Mouse (Mus musculus) C2C12 (cell line): ENCODE results near the gene Gorasp2. TPM values are rescaled to one million over a fixed set of nuclear protein-coding genes. Genes with fewer than 3 reads are reported as not detected.

Source experiments
- H3K27me3 ChIP-seq: one replicate; pipeline ENCODE4 v1.6.1; 2011; ENCODE audit not compliant: control insufficient read depth, insufficient read depth, insufficient read length
- H3K36me3 ChIP-seq: one replicate; pipeline ENCODE4 v1.6.1; 2011; ENCODE audit not compliant: control insufficient read depth, insufficient read depth
- H3K4me3 ChIP-seq: one replicate; pipeline ENCODE4 v1.5.1; 2011; ENCODE audit warnings: mild to moderate bottlenecking, control low read depth; ENCODE audit not compliant: poor library complexity, insufficient read depth, severe bottlenecking
- H3K79me2 ChIP-seq: one replicate; pipeline ENCODE4 v1.6.1; 2011; ENCODE audit not compliant: control insufficient read depth, insufficient read depth
- H3K79me3 ChIP-seq: one replicate; pipeline ENCODE4 v1.6.1; 2011; ENCODE audit warnings: low read depth, control low read depth
- H3ac ChIP-seq: one replicate; pipeline ENCODE3; 2011; ENCODE audit warnings: low read depth; ENCODE audit not compliant: control insufficient read depth, insufficient read length
- CEBPB ChIP-seq: IDR thresholded peaks from one replicate; pipeline ENCODE4 v1.6.1; 2011; ENCODE audit warnings: low read depth, mild to moderate bottlenecking, control low read depth, moderate library complexity
- CTCF ChIP-seq: IDR thresholded peaks from one replicate; pipeline ENCODE4 v1.5.1; 2011; ENCODE audit not compliant: control insufficient read depth, insufficient read depth, insufficient read length
- FOSL1 ChIP-seq: IDR thresholded peaks from one replicate; pipeline ENCODE4 v1.8.0; 2011; ENCODE audit warnings: mild to moderate bottlenecking, low read length; ENCODE audit not compliant: poor library complexity, insufficient read depth, severe bottlenecking
- MAX ChIP-seq: IDR thresholded peaks from one replicate; pipeline ENCODE4 v1.6.1; 2011; ENCODE audit warnings: mild to moderate bottlenecking, control low read depth
- MYOD1 ChIP-seq: IDR thresholded peaks from one replicate; pipeline ENCODE4 v1.6.1; 2011; ENCODE audit warnings: low read depth; ENCODE audit not compliant: control insufficient read depth, insufficient read length
- MYOG ChIP-seq: IDR thresholded peaks from one replicate; pipeline ENCODE4 v1.6.1; 2011; ENCODE audit not compliant: control insufficient read depth, insufficient read length; ENCODE audit errors: extremely low read depth
- USF1 ChIP-seq: IDR thresholded peaks from one replicate; pipeline ENCODE4 v1.6.1; 2011; ENCODE audit warnings: low read depth, mild to moderate bottlenecking, control low read depth, moderate library complexity
- polyA plus RNA-seq: library from polyadenylated mRNA; unstranded; fragments of >200 nt; fragmentation: generic; extraction: Trizol; gene quantifications from one replicate; pipeline ENCODE4 v1.2.1, GENCODE M21; 2012; ENCODE audit warnings: missing spikeins

The Gorasp2 gene
- polyA plus RNA-seq, 1 experiment: 114 TPM

DNA sequence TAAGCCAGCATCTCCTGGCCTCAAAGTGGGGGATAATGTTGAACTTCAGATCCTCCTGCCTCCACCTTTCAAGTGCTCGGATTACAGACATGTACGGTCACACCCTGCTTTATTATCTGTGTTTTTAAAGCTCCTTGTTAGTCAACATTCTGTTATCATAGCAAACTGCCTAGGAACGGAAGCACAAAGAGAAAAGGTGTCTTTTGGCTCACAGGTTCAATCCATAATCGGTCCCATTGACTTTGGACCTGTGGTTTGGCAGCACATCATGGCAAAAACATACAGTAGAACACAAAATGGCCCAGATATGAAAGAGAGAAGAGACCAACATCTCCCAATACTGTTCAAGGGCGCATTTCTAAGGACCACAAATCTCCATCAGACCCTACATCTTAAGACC is 13.1 kb upstream of the Gorasp2 start:
- peaks cover 4% of the 10 kb centered on the region for H3K27me3 ChIP-seq
- no peaks in the 10 kb centered on the region for H3K36me3 ChIP-seq
- no peak for TF ChIP-seq MYOG
- no peak for TF ChIP-seq MAX
- no peak for TF ChIP-seq CEBPB
- no peak for TF ChIP-seq MYOD1
- no peak for TF ChIP-seq CTCF
- TF ChIP-seq USF1: no peak
- no peak for TF ChIP-seq FOSL1
- H3K79me3 ChIP-seq: no peaks in the 10 kb centered on the region
- no peaks in the 10 kb centered on the region for H3K79me2 ChIP-seq
- H3ac ChIP-seq: no peak overlapping the region
- H3K4me3 ChIP-seq: no peak overlapping the region

DNA sequence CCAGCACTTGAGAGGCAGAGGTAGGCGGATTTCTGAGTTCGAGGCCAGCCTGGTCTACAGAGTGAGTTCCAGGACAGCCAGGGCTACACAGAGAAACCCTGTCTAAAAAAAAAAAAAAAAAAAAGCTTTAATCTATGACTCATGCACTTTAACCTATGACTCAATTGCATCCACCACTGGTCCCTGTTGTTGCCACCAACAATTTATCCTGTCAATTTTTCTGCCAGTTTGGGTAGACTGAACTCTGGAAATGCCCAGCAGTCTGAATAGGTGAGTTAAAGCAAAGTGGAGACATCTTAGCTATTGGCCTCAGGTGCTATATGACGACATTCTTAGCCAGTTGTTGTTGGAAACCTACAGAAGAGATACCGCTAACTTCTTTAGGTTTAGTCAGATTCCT is 11.9 kb upstream of the Gorasp2 start:
- Histone ChIP-seq H3ac (no peak overlapping the region), H3K79me2 (no peaks in the 10 kb centered on the region), H3K79me3 (no peaks in the 10 kb centered on the region), H3K27me3 (peaks cover 4% of the 10 kb centered on the region), H3K36me3 (no peaks in the 10 kb centered on the region), H3K4me3 (no peak overlapping the region)
- no peak for TF ChIP-seq USF1
- TF ChIP-seq MYOG: no peak
- no peak for TF ChIP-seq CEBPB
- no peak for TF ChIP-seq CTCF
- TF ChIP-seq MYOD1: no peak
- no peak for TF ChIP-seq MAX
- TF ChIP-seq FOSL1: no peak

DNA sequence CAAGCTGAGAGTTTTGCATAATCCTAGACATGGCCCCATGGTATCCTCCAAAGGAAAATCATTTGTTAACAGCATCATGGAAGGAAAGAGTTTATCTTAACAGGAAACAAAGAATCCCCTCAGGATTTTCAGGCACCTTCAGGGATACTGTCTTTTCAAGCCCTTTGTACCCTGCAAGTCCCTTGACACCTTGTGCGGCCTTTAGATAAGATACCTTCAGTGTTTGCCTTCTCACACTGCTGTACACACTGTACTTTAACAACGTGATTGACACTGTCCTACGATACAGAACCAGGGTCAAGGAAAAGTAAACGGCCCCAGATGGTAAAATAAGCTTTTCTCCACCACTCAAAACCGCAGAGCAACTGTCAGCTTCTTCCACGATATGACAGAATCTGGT is 9.6 kb upstream of the Gorasp2 start:
- Histone ChIP-seq H3K4me3 (no peak overlapping the region), H3K79me2 (no peaks in the 10 kb centered on the region), H3ac (no peak overlapping the region), H3K36me3 (no peaks in the 10 kb centered on the region), H3K27me3 (peaks cover 20% of the 10 kb centered on the region), H3K79me3 (no peaks in the 10 kb centered on the region)
- TF ChIP-seq CEBPB (no peak), FOSL1 (no peak), MYOG (no peak), MYOD1 (no peak), MAX (no peak), USF1 (no peak), CTCF (no peak)

DNA sequence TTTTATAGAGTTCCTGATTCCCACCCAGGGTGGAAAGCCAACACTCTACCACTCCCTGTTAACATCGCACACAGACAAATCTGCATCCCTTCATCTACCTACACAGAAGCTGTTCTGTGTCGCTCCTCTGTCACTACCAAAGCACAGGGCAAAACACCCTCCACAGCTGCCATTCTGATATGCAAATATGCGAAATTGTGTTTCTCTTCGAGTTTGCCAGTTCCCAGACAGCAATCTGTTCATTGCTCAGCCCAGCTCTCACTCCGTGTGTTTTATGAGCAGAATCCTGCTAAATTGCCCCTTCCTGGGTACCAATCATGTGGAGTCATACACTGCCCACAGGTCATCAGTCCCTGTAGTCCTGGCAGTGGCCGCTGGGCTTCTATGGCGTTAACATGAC is 4.3 kb upstream of the Gorasp2 start:
- no peak for TF ChIP-seq CEBPB
- no peak for TF ChIP-seq MYOD1
- TF ChIP-seq USF1: no peak
- TF ChIP-seq MAX: no peak
- no peak for TF ChIP-seq FOSL1
- TF ChIP-seq MYOG: no peak
- TF ChIP-seq CTCF: no peak
- H3ac ChIP-seq: no peak overlapping the region
- H3K4me3 ChIP-seq: no peak overlapping the region
- peaks cover 4% of the 10 kb centered on the region for H3K79me3 ChIP-seq
- peaks cover 7% of the 10 kb centered on the region for H3K79me2 ChIP-seq
- H3K27me3 ChIP-seq: peaks cover 28% of the 10 kb centered on the region
- no peaks in the 10 kb centered on the region for H3K36me3 ChIP-seq

DNA sequence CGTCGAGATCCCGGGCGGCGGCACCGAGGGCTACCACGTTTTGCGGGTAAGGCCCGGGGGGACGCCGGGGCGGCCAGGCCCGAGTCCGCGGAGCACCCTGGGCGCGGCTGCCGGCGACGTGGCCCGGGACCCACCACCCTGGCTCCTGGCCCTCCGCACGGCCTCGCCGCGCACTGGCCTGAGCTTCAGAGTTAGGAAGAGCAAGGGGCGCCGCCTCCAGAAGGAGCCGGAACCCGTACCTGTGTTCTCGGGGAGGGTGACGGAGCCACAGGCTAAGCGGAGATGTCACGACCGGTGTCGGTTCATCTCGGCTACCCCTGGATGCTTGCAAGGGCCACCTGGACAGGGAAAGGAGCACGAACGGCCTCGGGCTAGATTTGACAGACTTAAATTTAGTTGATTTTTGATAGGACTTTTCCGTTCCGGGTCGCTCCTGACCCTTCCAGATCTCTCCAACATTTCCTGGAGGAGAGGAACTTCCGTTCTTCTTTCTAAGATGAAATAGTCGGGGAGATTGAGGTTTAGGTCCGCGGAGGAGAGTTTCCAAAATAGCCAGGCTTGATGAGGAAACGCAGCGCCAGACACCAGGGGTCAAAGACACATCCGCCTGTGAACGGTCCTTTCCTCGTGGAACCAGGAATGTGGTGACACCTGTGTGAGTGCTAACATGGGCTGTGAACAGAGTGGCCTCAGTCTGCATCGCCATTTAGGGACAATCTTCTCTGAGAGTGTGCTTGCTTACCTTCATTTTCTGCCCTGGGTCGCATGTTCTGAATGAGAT is 529 bp downstream of the Gorasp2 start, which contains the start of gene Gm26558:
Gene Gm26558, minus strand, starts transcription at position 394 of the 781 bp plus-strand sequence.
- Histone ChIP-seq H3K79me2 (peaks cover 55% of the 10 kb centered on the region), H3K27me3 (peaks cover 8% of the 10 kb centered on the region), H3K4me3 (peak within 1 kb of the TSS; percentile 96), H3ac (peak within 1 kb of the TSS; percentile 84), H3K36me3 (peaks cover 17% of the 10 kb centered on the region), H3K79me3 (peaks cover 52% of the 10 kb centered on the region)
- TF ChIP-seq MYOD1: no peak
- no peak for TF ChIP-seq CTCF
- TF ChIP-seq MAX: no peak
- no peak for TF ChIP-seq FOSL1
- TF ChIP-seq CEBPB: no peak
- TF ChIP-seq MYOG: no peak
- TF ChIP-seq USF1: no peak
